Mouse (Mus musculus): Measurements from ENCODE around the gene Prpf19.

- no peak for TF ChIP-seq TAL1 (IDR thresholded peaks at IDR 0.05; ENCODE audit: low read length)
- no peak for TF ChIP-seq GATA1 (IDR thresholded peaks at IDR 0.05; ENCODE audit: low read length)
Measured at GRCm38 (mm10) chr19:10943955-10944354, 48.9 kb downstream of the Prpf19 start.
